Mouse (Mus musculus) natural killer cell, adult 2 months (primary cell): Measurements from ENCODE around the gene B3gat1.

Experiments used
- DNase-seq, 2 experiments: peaks; one replicate each; pipeline ENCODE4 v3.0.0; 2022; ENCODE audit warnings: low spot score in 2 of 2

Gene B3gat1

GRCm38 (mm10) chr9:26733206-26733891, at the start of gene B3gat1:
B3gat1 (plus strand) TSS chr9:26733728.
- DNase-seq: no peak

GRCm38 (mm10) chr9:26689171-26689570, 44.4 kb upstream of the B3gat1 start:
- DNase-seq: no peak

DNA sequence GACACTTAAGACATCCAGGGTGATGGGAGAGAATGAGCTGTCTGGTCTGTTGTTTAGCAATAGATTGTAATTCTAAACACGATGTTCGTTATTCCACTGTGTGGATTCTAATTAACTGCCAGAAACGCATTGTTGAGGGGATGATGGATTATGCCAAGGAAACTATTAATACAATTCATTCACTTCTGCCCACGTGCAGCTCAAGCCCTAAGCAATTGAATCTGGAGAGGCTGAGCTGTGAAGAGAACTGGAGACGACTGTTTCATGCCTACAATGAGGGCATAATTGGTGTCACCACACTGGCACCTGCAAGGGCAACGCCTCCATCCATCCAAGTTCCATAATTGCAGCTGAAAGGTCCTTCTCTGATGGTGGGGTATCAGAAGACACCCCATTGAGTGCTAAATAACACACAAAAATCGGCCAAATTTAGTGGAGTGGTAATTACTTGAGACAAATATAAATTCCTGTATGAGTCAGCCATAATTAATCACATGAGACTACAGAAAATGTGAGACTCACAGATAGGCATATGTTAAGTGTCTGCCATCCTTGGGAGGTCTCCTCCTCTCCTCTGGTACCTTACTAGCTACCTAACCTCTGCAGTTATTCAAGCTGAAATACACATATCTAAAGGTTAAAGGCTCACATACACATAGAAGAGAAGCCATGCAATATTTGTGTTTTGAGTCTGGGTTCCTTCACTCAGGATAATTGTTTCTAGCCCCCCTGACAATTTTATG, 43.4 kb upstream of the B3gat1 start:
- no peak for DNase-seq

GRCm38 (mm10) chr9:26692641-26693040, 40.9 kb upstream of the B3gat1 start:
- DNase-seq: no peak

DNA sequence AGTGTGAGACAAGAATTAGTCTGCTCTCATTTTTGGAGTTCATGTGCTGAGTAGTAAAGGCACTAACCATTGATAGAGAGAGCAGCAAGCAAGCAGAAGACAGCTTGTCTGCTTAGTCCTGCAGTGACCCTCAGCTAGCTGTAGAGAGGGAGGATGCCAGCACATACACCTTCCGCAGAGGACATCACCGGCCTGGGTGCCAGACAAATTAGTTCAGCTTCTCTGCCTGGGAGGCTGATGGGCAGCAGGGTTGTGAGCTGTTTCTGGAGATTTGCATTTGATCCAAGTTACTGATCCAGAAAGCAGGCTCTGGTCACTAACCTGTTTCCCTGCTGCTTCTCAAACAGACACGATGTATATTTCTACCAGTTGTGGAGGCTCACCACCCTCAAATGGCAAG, 38.9 kb upstream of the B3gat1 start:
- no peak for DNase-seq

- no peak for DNase-seq
Measured at GRCm38 (mm10) chr9:26695178-26695577, 38.4 kb upstream of the B3gat1 start.

GRCm38 (mm10) chr9:26698286-26698685, 35.2 kb upstream of the B3gat1 start:
- DNase-seq: no peak

DNA sequence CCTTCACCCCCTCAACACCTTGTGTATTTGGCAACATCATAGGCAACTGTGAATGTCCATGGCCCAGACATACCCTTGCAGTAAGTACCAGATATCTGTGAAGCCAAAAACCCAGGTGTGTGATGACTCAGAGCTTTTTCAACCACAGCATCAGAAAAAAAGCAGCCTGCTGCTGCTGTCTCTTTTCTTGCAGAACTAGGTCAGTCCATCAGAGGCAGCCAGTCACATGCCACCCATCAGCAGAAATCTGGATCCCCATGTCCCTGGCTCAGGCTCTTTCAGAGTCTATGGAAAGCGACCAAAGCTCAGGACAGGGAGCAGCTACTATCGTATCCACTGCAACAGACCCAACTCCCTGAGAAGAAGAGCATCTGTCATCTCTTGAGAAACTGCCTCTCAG, 33.2 kb upstream of the B3gat1 start:
- no peak for DNase-seq

GRCm38 (mm10) chr9:26718388-26718787, 15.1 kb upstream of the B3gat1 start:
- DNase-seq: no peak

DNA sequence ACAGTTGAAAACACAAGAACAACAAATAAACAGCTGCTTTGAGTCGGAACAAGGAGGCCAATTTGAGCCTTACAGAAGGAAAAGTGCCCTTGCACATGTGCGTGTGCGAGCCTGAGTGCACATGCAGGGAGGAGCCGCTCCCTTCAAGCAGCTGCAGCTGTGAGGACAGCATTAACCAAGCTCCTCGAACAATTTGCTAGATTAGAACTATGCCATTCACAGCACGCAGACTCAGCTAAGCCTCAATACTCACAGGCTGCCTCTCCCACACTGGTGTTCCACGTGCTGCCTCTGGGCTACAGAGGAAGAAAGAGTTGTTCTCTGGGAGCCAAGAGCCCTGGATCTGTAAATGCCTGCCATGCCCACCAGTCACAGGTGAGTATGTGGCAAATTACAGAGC, 11.8 kb upstream of the B3gat1 start:
- DNase-seq: no peak

DNA sequence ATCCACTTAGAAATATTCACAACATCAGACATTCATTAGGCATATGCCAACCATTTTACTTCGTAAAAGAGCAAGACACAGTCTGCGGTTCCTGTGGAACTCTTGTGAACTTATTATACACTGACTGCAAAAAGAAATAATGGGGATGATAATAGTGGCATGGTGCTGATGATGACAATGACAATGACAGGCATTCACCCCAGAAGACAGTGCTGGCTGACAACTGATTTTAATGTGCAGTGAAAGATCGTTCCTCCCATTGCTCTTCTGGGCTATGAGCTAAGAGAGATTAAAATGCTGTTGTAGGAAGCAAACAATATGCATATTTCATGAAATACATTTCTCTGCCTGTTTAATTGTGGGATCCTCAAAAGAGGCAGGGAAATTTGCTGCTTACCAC, 7.8 kb upstream of the B3gat1 start:
- no peak for DNase-seq

DNA sequence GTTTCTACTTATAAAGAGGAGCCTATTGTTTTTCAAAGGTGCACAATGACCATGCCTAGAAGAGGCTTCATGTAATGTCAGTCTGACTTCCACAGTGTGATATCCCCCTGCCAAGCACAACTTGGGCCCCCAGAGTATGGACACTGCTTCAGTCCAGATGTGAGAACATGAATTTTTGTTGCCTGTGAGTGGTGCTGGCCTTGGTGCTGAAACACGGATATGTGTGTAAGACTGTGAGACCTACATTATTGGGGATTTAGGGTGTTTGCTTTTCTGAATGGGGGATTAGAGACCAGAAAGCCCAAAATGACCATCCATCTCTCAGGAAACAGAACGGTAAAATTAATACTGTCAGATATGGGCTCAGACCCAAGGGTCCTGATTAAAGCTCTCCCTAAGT, 6.1 kb upstream of the B3gat1 start:
- no peak for DNase-seq

GRCm38 (mm10) chr9:26728556-26728955, 5.0 kb upstream of the B3gat1 start:
- DNase-seq: no peak

DNA sequence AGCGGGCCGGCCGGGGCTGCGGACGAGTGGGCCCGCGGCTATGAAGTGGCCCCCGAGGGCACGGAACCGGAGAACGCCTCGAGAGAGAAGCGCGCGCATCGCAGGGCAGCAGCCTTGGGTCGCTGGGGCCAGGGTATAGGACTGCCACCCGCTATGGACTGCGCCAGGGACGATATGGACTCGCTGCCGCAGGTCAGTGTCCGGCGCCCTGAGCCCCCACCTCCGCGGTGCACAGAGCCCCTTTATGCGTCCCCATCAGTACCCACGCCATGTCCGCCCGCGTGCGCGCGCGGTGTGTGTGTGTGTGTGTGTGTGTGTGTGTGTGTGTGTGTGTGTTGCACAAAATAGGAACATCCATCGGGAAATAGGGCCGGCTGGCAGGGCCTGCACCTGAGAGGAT, 458 bp downstream of the B3gat1 start:
- DNase-seq: no peak

DNA sequence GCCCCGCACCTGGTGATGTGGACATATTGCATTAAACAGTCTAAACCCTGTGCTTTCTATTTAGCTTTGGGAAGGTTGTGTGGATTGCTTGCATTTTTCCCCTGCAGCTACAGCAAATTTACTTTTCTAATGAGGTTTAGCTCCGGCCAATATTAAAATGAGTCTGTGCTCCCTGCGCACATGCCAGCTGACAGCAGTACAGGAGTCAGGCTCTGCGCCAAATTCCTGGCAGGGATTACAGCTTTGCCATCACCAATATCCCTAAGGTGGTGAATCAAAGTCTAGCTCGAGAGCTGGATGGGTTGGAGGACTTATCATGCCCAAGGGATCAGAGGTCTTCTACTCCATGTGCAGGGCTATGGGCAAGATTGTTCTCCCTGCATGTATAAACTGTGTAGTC, 3.6 kb downstream of the B3gat1 start:
- no peak for DNase-seq

DNA sequence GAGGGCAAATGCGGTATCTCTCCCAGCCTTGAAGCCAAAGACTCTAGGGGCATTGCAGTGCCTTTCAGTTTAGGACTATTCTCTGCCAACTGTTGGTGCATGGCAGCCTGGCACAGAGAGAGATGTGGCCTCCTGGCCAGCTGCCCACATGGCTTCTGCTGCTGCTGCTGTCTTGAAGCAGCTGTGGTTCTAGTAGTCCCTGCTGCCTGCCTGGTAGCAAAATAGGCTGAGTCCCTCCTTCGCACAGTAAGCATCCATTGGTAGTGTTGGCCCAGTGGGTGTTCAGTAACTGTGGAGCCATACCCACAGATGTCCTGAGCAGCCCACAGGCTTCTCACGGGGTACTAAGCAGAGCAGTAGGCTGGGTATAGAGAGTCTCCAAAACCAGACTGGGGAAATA, 9.3 kb downstream of the B3gat1 start:
- no peak for DNase-seq

DNA sequence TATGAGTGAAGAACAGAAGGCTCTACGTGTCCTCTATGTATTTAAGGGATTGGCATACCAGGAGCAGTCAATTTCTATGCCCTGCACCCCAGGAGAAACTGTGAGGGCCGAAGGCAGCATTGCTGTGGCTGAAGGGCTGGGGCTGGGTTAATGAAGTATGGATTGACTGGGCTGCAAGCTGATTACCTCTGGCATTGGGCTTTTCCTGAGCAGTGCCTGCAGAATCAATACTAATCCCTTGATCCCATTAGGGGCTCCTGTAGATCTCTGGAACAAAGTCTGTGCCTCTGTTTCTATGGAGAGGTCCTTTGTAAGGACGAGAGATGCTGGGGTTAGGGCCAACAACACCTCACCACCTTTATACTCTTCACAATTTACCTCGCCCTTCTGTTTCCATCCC, 13.6 kb downstream of the B3gat1 start:
- DNase-seq: no peak

DNA sequence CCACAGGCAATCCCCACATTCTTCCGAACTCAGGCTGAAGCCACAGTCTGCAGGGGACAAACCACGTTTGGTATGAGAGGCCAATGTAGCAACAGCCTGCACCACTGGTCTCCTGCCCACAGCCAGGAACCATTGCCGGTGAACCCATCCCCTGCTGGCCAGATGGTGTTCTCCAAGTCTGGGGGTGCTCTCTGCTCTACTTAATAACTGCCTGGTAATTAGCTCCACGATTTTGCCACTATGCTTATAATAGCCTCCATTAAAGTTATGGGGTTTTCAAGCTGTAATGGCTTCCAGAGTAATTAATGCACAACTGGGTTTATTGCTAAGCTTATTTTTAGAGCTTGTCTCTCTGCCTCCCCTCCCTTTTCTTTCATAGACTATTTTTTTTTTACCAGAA, 15.4 kb downstream of the B3gat1 start:
- DNase-seq: no peak

DNA sequence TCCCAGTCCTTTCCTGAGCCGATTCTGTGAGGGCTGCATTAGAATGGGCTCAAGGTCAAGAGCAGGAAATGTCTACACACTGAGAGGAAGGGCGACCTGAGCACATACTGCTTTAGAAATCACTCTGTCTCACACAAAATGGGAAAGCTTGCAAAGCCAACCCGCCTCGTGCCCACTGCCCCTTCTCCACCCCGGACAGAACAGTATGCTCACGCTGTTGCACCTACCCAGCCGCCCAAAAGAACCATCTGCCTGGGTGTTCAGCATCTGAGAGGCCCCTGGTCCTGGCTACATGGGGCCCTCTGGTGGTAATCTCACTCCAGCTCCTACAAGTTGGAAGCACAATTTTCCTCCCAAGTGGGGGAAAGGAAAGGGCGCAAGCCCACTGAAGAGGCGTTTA, 26.6 kb downstream of the B3gat1 start:
- no peak for DNase-seq

GRCm38 (mm10) chr9:26760576-26760975, 27.0 kb downstream of the B3gat1 start:
- DNase-seq: no peak

DNA sequence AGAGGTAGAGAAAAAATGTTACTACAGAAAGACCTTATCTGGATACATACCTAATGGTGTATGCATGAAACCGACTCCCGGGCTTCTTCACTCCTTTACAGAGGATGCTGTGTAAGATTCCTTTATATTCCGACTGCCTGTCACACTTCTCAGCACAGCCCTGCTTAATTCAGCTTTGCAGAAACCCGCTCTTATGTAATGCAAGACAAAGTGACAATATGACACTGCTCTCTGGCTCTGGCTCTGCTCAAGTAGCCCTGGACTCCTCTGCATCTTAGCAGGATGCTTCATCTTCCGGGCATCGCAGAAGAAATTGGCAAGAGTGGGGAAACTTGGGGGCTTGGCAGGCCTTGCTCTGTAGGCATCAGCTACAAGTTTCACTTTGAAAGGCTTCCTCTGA, 28.9 kb downstream of the B3gat1 start:
- DNase-seq: no peak

DNA sequence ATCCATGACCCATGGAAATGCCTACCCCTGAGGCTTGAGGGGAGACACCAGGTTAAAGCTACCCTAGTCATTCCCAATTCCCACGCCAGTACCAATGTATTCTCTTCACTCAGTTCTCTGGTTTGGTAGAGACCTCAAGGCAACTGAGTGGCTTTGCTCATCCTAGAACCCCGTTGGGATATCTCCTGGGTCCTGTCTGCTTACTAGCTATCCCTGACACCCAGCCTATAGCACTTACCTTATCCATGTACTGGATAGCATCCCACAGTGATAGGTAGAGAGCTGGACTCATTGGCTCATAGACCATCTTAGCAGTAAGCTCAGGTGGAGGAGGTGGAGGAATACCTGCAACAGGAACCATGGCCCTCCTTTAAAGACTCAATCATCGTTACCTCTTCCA, 34.7 kb downstream of the B3gat1 start:
- DNase-seq: no peak

DNA sequence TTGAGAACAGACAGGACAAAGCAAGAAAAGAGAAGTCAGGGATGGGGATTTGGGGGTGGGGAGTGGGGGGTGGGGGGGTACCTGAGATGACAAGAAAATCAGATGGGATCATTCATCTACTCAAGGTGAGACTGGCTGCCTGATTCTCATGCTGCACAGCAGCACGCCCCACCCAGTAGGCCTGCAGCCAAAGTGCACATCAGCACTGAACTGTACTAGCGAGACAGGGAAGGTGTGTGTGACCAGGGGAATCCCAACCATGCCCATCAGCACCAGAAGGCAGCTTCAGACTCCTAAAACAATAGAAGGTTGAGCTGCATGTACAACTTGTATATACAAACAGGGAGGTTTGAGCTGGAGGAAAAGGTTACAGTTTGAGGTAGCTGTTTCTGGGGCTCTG, 42.2 kb downstream of the B3gat1 start:
- DNase-seq: no peak
